Mouse (Mus musculus) layer of hippocampus, adult 8-10 months (tissue): ENCODE data around the gene Trp53i13. TPM values are rescaled to one million over a fixed set of nuclear protein-coding genes. Genes with fewer than 3 reads are reported as not detected.

ENCODE experiments used
- DNase-seq, 2 experiments: peaks; one replicate each; pipeline ENCODE4 v3.0.0; 2022; ENCODE audit warnings: low spot score in 2 of 2
- total RNA-seq, 4 experiments: library from RNA; stranded (reverse); gene quantifications; 2 replicates each; pipeline ENCODE4 v1.2.4; 2022

Gene Trp53i13
- total RNA-seq, 4 experiments from 2014 or later: 4.9 to 9.1 (median 8.8) TPM

DNA sequence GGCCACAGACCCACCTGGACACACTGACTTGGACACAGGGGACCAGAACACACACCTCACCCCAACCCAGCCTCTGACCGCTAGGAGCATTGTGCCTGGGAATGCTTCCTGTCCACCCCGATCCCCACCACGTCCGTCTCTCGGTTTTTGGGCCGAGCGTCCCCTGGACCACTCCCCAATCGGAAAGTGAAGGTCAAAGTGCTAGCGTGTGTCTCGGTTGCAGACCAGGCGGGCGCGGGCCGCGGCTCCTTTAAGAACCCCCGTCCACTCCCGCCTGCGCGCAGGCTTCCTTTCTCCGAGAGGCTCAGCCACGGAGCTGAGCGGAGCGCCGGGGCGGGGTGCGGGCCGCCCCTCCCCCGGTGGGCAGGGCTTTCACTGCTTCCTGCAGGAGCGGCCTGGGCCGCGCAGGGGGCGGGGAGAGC is 22.9 kb downstream of the Trp53i13 start:
- DNase-seq: peak; percentile 80 to 89

DNA sequence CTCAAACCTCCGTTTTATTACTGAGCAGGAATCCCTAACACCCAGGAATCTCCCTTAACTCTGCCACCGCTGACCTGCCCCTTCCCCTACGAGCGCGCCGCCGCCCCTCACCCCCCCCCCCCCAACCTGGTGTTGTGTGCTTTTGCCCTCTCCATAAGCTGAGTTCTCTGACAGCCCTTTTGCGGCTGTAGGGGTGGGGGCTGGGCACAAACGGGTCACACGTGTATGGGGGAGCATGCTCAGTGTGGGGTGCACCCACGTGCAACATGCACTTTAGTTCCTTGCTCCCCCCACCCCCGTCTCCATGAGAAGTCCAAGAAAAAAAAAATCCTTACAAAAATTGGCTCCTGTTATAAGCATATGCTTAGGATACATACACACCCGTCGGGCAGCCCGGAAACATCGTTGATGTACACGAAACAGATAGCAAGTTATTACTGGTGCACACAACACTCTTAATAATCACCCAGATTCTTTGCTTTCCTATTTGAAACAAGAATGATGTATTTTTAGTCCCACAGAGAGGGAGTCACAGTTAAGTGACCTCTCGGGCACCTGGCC is 23.4 kb downstream of the Trp53i13 start:
- DNase-seq: no peak

DNA sequence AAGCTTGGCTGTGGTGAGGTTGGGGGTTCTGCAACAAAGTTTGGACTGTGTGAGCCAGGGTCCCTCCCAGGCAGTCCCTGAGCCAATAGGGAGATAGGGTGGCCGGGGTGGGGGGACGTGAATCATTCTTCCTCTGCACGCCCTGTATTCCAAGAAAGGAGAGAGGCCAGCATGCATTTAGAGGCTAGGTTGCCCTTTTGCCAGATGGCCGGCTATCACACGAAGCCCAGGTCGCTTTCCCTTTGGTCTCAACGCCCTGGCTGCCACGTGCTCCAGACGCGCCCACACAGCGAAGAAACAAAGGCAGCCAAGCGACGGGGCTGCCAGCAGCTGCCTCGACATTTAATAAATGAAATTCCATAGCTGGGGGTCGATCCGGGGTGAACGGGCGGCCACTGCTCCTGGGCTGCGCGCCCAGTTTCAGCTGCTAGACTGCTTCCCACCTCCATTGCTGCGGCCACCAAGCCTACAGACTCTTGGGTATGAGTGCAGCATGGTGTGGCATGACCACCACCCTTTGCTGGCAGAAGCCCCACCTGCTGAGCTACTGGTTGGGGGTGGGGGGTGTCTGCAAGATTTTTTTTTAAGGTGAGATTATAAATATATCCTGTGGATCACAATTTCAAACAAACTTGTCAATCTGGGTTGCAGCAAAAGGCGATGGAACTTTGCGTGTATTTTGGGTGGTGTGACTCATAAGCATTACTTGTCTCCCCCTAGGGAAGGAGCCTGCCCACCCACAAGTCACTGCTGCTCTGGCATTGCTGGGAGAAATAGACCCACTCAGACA is 24.1 kb downstream of the Trp53i13 start:
- no peak for DNase-seq

DNA sequence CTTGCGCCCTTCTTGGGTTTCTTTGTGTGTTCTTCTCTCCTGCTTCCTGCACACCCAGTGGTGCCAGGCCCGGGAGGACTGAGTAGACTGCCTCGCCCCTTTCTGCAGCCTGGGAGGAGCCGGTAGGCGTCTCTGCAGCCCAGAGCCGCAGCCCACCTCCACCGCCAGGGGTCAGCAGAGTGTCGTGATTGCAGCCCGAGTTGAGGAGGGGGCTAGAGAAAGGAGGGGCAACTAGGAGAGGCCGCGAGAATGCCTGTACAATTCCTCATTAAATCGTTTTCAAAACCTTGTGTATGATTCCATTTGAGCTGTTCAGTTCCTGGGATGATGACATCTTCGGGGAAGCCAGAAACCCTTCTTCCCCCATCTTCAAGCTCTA is 24.7 kb downstream of the Trp53i13 start:
- peak; percentile 83 to 86 for DNase-seq

DNA sequence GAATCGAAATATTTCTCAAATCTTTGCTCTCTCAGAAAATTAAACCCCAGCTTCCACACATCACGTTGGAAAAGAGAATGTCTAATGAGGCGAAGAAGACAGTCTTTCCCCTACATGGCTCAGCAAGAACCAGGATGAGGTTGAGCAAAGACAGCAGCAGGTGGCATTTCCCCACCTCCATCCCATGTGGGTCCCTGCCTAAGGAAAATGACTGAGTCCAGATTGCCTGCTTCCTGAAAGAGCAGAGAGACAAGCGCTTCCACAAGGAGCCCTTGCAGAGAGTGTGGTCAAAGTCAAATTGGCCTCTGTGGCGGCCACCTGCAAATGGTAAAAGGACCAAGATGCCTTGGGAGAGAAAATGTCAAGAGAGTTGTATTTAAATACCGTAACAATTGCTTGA is 25.3 kb downstream of the Trp53i13 start:
- DNase-seq: no peak

DNA sequence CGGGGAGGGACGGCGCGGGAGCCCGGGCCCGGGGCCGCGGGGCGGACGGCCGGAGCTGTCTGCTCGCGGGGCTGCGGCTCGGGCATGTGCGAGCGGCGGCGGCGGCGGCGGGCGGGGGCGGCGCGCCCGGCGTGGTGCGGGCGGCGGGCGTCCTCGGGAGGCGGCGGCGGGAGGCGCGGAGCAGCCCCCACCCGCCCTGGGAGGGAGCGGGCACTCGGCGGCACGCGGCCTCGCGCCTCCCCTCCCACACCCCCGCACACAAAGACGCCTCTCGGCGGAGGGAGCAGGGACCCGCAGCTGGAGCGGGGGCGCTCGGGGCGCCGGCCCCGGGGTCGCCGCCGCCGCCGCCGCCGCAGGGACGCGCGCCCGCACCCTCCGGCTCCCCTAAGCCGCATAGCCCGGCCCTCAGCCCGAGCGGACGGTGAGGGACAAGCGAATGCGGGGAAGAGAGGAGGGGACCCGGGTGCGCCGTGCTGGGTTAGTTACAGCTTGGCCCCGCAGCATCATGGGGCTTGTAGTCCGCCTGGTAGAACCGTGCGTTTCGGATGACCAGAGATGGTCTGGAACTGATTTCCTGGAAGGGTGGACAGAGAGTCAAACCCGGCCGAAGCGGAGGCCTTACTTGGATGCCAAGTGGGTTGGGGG is 26.1 kb downstream of the Trp53i13 start, which contains the start of gene Ankrd13b:
Ankrd13b (minus strand) TSS at position 88 of the 645 bp plus-strand sequence.
- peak in 1 of 2 experiments; percentile 77 for DNase-seq

DNA sequence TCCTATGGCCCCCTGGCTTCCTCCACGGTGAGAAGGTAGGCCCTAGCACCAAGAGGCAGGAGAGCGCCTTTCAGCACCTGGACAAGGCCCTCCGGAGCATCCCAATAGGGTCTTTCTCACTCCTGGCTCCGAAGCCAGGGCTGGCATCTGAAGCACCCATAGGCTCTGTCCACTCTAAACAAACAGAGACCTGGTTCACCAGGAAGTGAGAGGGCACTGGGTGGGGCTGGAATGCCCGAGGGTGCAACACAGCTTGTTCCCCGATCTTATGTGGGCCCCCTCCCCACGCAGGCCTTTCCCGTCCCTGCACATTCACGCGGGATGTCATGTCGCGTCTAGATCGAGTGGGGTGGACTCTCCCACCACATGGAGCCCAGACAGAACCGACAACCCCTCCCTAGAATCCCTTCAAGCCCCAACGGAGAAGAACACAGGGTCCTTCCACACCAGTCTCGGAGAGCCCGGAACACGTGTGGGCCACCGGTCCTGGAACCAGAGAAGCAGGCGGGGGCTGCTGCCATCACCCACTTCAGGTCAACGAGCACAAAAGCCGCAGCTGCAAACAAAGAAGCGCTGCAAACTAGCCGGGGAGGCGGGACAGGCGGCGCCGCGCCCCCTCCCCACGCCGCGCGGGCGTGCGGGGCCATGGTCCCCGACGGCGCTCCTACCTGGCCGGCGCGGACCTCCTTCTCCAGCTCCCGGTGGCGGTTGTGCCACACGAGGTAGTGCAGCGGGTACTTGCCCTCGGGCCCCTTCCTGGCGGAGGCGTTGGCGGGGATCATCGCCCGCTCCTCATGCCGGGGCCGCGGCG is 26.8 kb downstream of the Trp53i13 start:
- DNase-seq: no peak

DNA sequence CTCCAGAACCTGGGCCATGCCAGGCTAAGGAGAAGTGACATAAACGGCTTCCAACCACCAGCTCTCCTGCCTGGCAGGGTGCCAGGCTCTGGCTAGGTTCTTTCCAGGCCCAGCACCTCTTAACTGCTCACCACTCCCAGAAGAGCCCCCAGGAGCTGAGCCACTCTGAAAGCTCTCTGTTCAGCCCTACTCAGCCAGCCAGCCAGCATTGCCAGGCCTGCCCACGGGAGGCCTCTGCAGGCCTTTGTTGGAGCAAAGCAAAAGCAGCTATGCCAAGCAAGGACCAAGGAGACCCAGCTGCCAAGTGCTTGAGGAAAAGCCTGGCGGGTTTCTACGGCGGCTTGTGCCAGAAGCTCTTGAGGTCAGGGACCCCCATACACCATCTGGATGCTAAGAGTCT is 29.0 kb downstream of the Trp53i13 start:
- peak in 1 of 2 experiments; percentile 65 for DNase-seq

DNA sequence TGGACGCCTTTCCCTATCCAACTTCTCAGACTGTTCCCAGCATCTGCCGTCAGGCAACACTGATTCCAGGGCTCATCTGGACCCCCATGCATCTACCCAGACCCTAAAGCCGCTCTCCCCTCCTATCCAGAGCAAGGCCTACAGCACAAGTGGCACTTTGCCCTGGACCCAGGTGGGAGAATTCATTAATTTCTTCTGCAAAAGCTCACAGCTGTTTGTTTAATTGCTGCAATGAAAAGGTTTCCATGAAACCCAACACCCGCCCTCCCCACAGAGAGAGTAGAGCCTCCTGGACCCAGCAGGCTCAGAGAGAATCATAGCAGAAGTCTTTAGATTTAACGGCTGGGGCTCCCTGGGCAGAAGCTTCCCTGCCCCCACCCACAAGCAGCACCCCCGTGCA is 30.6 kb downstream of the Trp53i13 start:
- DNase-seq: no peak

DNA sequence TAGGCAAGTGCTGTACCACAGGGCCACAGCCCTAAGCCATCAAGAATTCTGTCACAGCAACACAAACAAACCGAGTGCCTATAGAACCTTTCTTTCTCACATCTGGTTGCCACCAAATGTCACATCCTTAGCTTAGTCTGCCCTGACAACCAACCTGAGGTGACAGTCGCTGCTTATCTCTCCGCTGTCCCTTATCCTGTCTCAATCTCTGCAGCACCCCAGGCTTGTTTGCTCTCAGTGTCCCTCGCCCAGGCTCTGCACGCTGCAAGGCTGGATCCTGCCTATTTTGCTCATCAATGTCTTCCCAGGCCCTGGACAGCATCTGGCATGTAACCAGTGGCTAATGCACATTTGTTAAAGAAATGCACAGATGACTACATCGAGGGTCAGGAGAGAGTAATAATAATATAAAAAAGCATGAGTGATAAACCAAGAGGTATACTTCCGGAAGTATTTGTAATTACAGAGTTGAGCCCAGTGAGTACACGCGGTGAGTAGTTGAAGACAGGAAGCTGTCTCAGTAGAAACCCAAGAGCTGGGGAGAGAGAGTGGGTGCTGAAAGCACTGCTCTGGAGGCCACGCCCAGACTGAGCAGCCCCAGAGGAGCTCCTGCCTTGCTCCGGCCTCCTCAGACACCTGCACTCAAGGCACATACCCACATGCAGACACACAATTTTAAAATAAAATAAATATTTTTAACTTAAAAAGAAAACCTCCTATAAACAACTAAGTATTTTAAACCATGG is 32.1 kb downstream of the Trp53i13 start:
- DNase-seq: no peak

DNA sequence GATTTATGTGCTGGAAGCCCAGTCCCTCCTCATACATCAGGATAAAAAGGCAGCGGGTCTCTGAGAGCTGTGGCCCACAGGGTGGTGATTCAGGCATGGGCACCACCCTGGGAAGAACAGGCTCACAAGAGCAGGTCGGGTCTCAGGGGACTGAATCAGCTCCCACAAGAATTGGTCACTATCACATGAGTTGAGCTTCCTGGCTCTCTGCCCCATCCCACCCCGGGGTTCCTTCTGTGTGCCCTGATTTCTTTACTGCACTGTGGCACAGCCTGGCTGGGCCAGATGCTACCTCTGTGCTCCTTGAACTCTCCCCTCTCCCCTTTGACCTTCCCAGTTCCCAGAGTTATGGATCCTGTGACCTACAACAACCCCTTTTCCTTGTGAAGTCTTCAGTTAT is 32.7 kb downstream of the Trp53i13 start:
- no peak for DNase-seq

DNA sequence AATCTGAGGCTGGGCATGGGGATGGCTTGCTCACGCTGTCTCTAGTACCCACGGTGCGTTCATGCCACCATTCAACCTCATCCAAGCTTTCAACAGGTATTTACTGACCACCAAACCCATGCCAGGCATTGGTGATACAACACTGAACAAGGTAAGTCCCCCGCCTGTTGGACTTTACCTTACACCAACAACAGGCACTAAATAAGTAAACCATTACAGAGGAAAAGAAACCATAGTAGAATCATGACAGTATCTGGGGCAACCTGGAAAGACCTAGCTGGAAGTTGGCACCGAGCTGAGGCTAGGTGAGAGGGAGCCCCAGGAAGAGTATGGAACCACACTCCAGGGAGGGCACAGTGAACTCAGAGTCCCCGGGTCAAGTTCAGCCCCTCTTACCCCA is 38.9 kb downstream of the Trp53i13 start:
- no peak for DNase-seq

DNA sequence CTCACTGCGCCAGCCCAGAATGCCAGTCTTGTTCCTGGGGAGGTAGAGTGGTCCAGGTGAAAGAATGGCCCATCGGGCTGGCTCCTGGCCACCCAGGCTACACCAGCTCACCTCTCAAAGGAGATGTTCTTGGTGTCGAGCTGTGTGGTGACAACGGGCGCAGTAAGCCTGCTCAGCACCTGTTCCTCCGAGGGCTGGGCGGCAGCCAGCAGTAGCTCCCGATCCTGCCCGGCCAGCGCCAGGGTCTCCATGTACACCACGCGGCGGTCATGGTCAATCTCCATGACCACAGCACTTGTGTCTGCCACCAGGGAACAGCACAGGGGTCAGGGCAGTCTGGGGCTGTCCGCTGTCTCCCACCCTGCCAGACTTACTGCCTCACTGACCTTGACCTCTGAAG is 39.6 kb downstream of the Trp53i13 start:
- no peak for DNase-seq

DNA sequence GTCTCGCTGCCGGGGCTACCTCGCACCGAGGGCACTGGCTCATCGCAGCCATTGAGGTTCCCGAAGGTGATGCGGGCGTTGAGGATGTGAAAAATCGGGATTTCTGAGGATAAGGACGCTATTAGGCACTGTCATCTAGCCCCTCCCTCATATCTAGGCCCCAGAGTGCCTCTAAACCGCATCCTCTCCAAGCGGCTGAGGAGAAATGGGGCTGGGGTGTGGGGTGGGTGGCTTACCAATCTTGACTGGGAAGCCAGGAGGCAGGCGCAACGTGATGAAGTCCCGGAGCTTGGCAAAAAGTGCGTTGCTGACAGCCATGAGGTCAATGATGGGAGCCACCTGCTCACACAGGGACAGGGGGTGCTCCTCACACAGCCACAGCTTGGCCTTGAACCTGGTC is 43.0 kb downstream of the Trp53i13 start:
- DNase-seq: no peak

DNA sequence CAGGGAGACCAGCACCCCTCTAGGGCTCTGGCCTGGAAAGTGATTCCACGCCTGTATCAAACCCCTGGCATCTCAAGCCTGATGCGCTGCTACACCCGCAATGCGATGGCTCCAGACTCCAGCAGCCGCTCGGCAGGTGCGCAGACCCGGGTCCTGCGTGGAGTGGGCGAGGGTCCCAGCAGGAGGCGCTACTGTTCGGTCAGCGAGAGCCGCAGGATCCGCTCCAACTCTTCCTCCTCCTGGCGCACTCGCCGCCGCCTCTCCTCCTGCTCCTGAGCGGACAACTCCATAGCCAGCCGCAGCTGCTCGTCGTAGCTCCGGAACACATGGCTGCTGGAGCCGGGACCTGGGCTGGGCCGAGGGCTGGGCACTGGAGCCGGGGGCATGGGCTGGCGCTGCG is 44.4 kb downstream of the Trp53i13 start:
- no peak for DNase-seq

DNA sequence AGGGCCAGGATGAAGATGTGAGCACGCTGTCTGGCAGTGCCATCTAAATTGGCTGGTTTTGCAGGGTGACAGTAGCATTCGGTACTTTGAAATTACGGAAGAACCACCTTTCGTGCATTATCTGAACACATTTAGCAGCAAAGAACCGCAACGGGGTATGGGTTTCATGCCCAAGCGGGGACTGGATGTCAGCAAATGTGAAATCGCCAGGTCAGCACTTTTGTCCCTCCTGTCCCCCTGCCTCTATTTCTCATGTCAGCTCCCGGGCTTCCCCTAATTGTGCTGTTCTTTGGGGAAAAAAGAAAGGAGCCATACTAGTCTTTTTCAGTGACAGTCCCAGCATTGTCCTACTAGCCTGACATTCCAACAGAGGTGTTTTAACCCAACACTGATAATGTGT is 47.4 kb downstream of the Trp53i13 start:
- DNase-seq: no peak

DNA sequence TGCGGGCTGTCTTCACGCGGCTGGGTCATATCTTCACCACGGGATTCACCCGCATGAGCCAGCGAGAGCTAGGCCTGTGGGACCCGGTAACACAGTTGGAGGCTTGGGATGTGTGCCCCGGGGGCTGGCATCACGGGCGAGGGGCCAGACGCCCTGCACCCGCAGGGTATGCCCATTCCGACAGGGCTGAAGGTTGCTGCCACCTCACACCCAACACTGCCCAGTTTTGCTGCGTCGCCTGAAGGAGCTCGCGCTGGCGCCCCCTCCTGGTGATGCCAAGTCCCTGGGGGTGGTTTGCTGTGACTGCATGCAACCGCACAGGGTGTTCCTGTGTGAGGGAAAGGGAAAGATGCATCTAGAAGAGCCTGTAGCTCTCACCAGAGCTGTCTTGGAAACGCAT is 48.0 kb downstream of the Trp53i13 start:
- DNase-seq: peak; percentile 59 to 72

DNA sequence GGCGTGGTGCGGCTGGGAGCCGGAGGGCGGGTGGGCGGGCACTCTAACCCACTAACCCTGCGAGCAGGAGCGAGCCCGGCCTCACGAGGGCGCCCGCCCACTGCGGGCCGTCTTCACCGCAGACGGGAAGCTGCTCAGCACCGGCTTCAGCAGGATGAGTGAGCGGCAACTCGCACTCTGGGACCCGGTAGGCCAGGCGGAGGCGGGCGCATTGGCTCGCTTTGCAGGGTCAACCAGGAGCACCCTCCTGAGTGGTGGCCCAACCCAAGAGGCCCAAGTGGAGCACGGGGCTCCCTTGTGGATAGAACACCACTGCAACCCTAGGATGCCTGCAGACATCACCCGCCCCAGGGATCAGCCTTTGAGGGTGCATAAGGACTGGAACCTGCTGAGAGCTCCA is 48.6 kb downstream of the Trp53i13 start:
- DNase-seq: peak; percentile 47 to 65

DNA sequence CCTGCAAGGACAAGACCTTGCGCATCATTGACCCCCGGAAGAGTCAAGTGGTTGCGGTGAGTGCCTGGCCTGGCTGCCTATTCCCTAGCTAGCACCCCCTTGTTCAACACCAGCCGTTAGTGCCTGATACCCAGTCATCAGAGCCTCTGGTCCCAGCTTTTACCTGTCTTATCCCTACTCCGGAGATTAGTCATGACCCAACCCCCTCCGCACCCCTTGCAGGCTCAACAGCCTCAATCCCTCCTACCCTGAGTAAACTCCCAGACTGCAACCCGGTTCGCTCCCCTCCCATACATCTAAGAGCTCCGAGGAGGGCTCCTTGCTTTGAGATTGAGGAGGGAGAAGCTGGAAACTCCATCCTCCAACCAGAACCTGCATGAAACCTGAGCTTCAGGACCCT is 49.2 kb downstream of the Trp53i13 start:
- no peak for DNase-seq

DNA sequence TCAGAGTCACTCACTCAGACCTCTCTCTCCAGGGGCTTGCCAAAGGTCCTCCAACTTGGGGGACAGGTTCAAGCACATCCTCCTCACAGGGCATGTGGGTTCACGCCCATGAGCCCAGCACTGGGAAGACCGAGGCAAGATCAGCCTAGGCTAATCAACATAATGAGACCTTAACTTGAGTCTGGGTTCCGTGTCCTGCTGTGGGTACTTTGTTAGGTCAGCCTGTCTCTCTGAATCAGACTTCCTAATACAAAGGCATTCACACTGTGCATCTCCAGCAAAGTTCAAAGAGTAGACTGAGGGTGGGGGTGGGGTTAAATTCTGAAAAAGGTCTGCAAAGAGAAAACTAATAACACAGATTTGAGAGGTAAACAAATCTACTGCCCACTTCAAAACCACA is 50.7 kb downstream of the Trp53i13 start:
- no peak for DNase-seq

DNA sequence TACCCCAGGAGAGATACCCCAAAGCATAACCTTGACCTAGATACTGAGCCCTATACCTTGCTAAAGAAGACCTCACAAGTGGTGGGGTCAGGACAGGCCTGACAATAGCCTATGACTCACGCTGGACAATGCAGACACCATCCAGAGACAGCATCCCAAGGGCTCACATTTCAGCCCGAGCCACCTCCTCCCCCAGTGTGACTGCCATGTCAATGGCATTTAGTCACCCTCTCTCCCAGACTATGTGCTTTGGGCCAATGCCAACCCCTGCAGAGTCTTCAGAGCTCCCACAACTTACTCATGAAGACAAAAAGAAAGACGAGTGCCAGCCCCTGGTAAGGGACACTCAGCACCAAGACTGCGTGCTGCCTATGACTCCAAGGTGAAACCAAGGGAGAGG is 51.1 kb downstream of the Trp53i13 start:
- no peak for DNase-seq
